Mouse (Mus musculus): ENCODE data around the gene AC170998.1. TPM values are rescaled to one million over a fixed set of nuclear protein-coding genes. Genes with fewer than 3 reads are reported as not detected.

Gene AC170998.1
- 10 to 100 TPM in 1 of 2 experiments, 1 to 10 TPM in 1; 9.6 to 13.5 TPM for total RNA-seq (2023)

GRCm38 (mm10) chr17:28725783-28726182, at the start of gene AC170998.1:
TSS of gene AC170998.1 (plus strand) at chr17:28726083.

GRCm38 (mm10) chr17:28689586-28690283, 36.1 kb upstream of the AC170998.1 start, which contains the start of gene Slc26a8:
TSS of gene Slc26a8 (minus strand) at chr17:28690233.

GRCm38 (mm10) chr17:28690776-28691686, 34.9 kb upstream of the AC170998.1 start, which contains the start of gene Mapk14:
TSS of gene Mapk14 (plus strand) at chr17:28691329.

GRCm38 (mm10) chr17:28769121-28769874, 43.4 kb downstream of the AC170998.1 start, which contains the start of gene Mapk13:
TSS of gene Mapk13 (plus strand) at chr17:28769297.

Other genes with a start within 250 kb of the AC170998.1 start
- 10 to 100 TPM; 36.3 to 46.3 TPM for gene Fkbp5, start 208.6 kb upstream of the AC170998.1 start, total RNA-seq (2023)
- gene Armc12, start 195.3 kb upstream of the AC170998.1 start, total RNA-seq (2023): 1 to 10 TPM; 1.9 to 2.3 TPM
- gene Clpsl2, start 176.7 kb upstream of the AC170998.1 start, total RNA-seq (2023): not detected
- gene Clps, start 165.3 kb upstream of the AC170998.1 start, total RNA-seq (2023): not detected
- gene Lhfpl5, start 150.4 kb upstream of the AC170998.1 start, total RNA-seq (2023): not detected
- 10 to 100 TPM; 52.1 to 58.2 TPM for gene Srpk1, start 103.4 kb upstream of the AC170998.1 start, total RNA-seq (2023)
- gene Slc26a8, start 35.9 kb upstream of the AC170998.1 start, total RNA-seq (2023): 1 to 10 TPM; 2.2 to 2.4 TPM
- gene Mapk14, start 34.8 kb upstream of the AC170998.1 start, total RNA-seq (2023): 100 to 1,000 TPM; 235 to 247 TPM
- gene Mapk13, start 43.2 kb downstream of the AC170998.1 start, total RNA-seq (2023): 100 to 1,000 TPM; 145 to 187 TPM
- 10 to 100 TPM; 46.3 to 55.6 TPM for gene Brpf3, start 75.0 kb downstream of the AC170998.1 start, total RNA-seq (2023)
- gene Pnpla1, start 132.3 kb downstream of the AC170998.1 start, total RNA-seq (2023): 1 to 10 TPM; 5.0 to 5.2 TPM
- gene 4930539E08Rik, start 189.2 kb downstream of the AC170998.1 start, total RNA-seq (2023): under 1 TPM; 0.13 to 0.20 TPM
- 1 to 10 TPM; 1.7 to 3.8 TPM for gene Pxt1, start 217.8 kb downstream of the AC170998.1 start, total RNA-seq (2023)
- 100 to 1,000 TPM; 195 to 214 TPM for gene Kctd20, start 225.9 kb downstream of the AC170998.1 start, total RNA-seq (2023)